Mouse (Mus musculus) cerebellum, adult 9-11 months (tissue): Measurements from ENCODE around the gene Tmem184b.

Experiments used
- DNase-seq: peaks from one replicate; pipeline ENCODE4 v3.0.0; 2022

The Tmem184b gene

GRCm38 (mm10) chr15:79330521-79330920, 72.8 kb downstream of the Tmem184b start:
- no peak for DNase-seq

GRCm38 (mm10) chr15:79329979-79330363, 73.4 kb downstream of the Tmem184b start:
- DNase-seq = peak; percentile 30

- peak; percentile 44 for DNase-seq
Observed at GRCm38 (mm10) chr15:79329346-79329978, 73.9 kb downstream of the Tmem184b start.

- DNase-seq = peak; percentile 38
Observed at GRCm38 (mm10) chr15:79328939-79329275, 74.5 kb downstream of the Tmem184b start.

GRCm38 (mm10) chr15:79328058-79328938, 75.1 kb downstream of the Tmem184b start, which contains the start of gene Pla2g6:
Gene Pla2g6 (minus strand): TSS chr15:79328390.
- DNase-seq = peak; percentile 99

- DNase-seq = peak; percentile 72
Observed at GRCm38 (mm10) chr15:79326971-79327961, 76.1 kb downstream of the Tmem184b start.

- peak; percentile 27 for DNase-seq
Observed at GRCm38 (mm10) chr15:79326264-79326663, 77.1 kb downstream of the Tmem184b start.

- DNase-seq = peak; percentile 30
Observed at GRCm38 (mm10) chr15:79325742-79326141, 77.6 kb downstream of the Tmem184b start.

GRCm38 (mm10) chr15:79324373-79324772, 79.0 kb downstream of the Tmem184b start:
- DNase-seq = no peak

- no peak for DNase-seq
Observed at GRCm38 (mm10) chr15:79323791-79324155, 79.6 kb downstream of the Tmem184b start.

GRCm38 (mm10) chr15:79322991-79323790, 80.2 kb downstream of the Tmem184b start:
- DNase-seq = no peak

GRCm38 (mm10) chr15:79322281-79322990, 80.9 kb downstream of the Tmem184b start:
- no peak for DNase-seq

GRCm38 (mm10) chr15:79321733-79322190, 81.6 kb downstream of the Tmem184b start:
- no peak for DNase-seq

- DNase-seq = no peak
Observed at GRCm38 (mm10) chr15:79313848-79314369, 89.5 kb downstream of the Tmem184b start.
